Mouse (Mus musculus): Measurements from ENCODE around the gene Vdac1. TPM values are rescaled to one million over a fixed set of nuclear protein-coding genes. Genes with fewer than 3 reads are reported as not detected.

Gene Vdac1
- polyA plus RNA-seq, 1 experiment from 2014 or later, result 355 TPM

DNA sequence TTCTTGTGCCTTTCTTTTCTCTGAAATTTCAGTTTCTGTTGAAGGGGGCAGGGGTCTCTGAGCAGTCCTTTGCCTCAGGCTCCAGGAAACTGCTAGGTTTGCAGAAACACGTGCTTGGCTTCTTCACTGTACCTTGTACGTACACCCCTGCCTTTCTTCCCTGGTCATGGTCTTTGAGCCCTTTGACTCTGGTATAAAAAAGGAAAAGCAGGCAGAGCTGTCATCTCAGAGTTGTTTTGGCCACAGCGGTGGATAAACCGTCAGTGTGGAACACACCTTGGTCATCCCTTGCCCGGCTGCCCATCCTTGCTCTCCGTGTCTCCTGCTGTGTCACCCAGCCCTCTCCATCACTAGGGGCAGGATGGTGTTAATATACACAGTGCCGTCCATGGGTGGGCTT lies 59.2 kb downstream of the Vdac1 start:
- Histone ChIP-seq H3K9ac (ENCODE audit: low read depth, low read length) (no peak overlapping the region), H3K27me3 (ENCODE audit: insufficient read depth, low read length) (no peaks in the 10 kb centered on the region), H3K4me1 (replicated peaks; ENCODE audit: insufficient read depth, low read length) (no peaks in the 10 kb centered on the region; the same call in 1 of the 2 replicates), H3K9me3 (replicated peaks; ENCODE audit: low read length) (no peaks in the 10 kb centered on the region), H3K4me2 (ENCODE audit: low read length) (no peak overlapping the region), H3K4me3 (replicated peaks; ENCODE audit: low read depth, low read length) (no peak overlapping the region), H3K36me3 (ENCODE audit: insufficient read depth, low read length) (no peaks in the 10 kb centered on the region), H3K27ac (no peak overlapping the region)
- no peak for TF ChIP-seq CTCF (IDR thresholded peaks at IDR 0.05; ENCODE audit: low read depth)
- 59% methylated on average over 7 of the region's 7 CpGs for WGBS
- ATAC-seq (replicated peaks; ENCODE audit: low FRiP score, low read depth) (no peak), DNase-seq (ENCODE audit: low spot score) (no peak)

DNA sequence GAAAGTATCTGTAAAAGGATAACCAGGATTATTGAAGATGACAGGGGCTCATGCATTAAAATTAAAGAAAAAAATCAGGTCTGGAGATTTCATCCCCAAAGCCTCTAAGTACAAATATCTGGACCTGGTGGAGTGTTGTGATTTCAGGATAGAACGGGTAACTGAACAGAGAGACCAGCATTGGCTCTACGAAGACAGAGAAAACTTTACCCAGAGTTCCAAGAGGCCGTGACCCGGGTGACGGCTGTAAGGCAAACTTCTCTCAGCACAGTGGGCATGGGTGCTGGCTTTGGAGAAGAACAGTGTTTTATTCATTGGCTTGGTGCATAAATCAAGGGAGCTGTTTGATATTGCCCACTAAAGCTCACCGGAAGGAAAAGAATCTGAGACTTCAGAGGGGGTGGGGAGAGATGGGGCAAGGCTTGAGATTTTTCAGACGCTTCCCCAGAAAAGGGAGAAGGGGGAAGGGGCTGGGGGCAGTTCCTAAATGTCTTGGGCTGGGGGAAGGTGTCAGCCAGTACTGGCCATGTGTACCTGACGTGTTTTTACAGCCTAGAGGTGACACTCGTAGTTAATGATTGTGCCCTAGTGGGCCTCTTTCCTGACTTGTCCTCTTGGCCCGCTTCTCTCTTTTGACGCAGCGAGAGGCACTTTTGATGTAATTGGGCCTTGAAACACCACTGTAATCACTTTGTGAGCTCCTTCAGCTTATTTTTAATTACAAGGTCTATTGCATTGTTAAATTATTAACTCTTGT lies 59.8 kb downstream of the Vdac1 start:
- 32% methylated on average over 12 of the region's 12 CpGs for WGBS
- Histone ChIP-seq H3K9me3 (replicated peaks; ENCODE audit: low read length) (no peaks in the 10 kb centered on the region), H3K27ac (no peak overlapping the region), H3K9ac (ENCODE audit: low read depth, low read length) (no peak overlapping the region), H3K4me2 (ENCODE audit: low read length) (no peak overlapping the region), H3K4me1 (replicated peaks; ENCODE audit: insufficient read depth, low read length) (no peaks in the 10 kb centered on the region; the same call in 1 of the 2 replicates), H3K36me3 (ENCODE audit: insufficient read depth, low read length) (no peaks in the 10 kb centered on the region), H3K4me3 (replicated peaks; ENCODE audit: low read depth, low read length) (no peak overlapping the region), H3K27me3 (ENCODE audit: insufficient read depth, low read length) (no peaks in the 10 kb centered on the region)
- no peak for DNase-seq (ENCODE audit: low spot score)
- no peak for TF ChIP-seq CTCF (IDR thresholded peaks at IDR 0.05; ENCODE audit: low read depth)
- ATAC-seq (replicated peaks; ENCODE audit: low FRiP score, low read depth), result 0 out of 2 replicates have a peak, but pooled peaks have one; percentile 33

DNA sequence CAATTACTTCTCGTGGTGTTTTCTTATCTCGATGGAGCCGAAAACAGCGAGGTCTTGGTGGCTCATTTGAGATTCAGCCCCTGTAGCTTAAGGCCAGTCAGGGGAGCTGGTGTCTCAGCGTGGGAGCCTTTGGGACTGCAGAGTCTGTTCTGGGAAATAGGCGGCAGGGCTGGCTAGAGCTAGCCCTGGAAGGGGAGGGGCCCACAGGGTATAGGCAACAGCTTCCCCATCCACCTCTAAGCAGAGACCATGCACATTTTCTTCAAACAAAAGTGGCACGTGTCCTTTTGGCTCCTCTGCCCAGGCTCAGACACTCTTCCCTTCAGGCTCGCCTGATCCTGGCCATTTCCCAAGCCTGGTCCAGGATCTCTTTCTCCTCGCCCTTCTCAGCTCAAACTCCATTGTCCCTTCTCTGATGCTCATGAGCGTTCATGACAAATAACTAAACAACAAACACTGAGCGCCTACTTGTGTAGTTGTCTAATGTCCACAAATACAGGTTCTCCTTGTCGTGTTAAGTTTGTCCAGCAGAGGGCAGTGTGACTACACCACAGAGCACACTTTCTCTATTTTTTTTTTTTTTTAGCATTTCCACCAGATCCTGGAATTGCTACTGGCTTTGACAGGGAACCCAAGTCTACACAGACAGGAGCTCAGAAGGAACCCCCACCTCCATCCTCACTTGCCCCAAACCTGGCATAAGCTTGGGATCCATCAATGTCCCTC lies 60.6 kb downstream of the Vdac1 start:
- peak; percentile 94 for TF ChIP-seq CTCF (IDR thresholded peaks at IDR 0.05; ENCODE audit: low read depth)
- Histone ChIP-seq H3K9ac (ENCODE audit: low read depth, low read length) (no peak overlapping the region), H3K36me3 (ENCODE audit: insufficient read depth, low read length) (no peaks in the 10 kb centered on the region), H3K4me3 (replicated peaks; ENCODE audit: low read depth, low read length) (no peak overlapping the region), H3K9me3 (replicated peaks; ENCODE audit: low read length) (no peaks in the 10 kb centered on the region), H3K4me1 (replicated peaks; ENCODE audit: insufficient read depth, low read length) (no peaks in the 10 kb centered on the region; the same call in 1 of the 2 replicates), H3K27me3 (ENCODE audit: insufficient read depth, low read length) (no peaks in the 10 kb centered on the region), H3K4me2 (ENCODE audit: low read length) (no peak overlapping the region), H3K27ac (no peak overlapping the region)
- peak; percentile 74 for DNase-seq (ENCODE audit: low spot score)
- peak; percentile 68 for ATAC-seq (replicated peaks; ENCODE audit: low FRiP score, low read depth)
- WGBS, result 13% methylated on average over 12 of the region's 12 CpGs

DNA sequence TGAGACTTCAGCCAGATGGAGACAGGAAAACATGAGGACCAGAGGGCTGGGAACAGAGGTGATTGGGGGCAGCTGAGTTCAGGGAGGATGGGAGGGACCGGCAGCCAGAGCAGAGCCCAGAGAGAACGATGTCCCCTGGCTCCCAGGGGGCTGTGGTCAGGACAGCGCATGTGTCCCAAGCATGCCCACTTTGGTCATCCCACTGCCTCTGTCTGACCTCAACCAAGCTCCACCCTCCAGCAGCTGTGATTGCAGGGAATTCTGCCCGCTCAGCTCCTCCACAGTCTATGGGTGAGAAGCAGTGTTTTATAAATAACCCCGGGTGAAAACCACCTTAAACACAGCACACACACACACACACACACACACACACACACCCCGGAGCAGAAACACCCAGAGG lies 68.8 kb downstream of the Vdac1 start:
- no peaks in the 10 kb centered on the region for H3K4me1 ChIP-seq (replicated peaks; ENCODE audit: insufficient read depth, low read length)
- TF ChIP-seq CTCF (IDR thresholded peaks at IDR 0.05; ENCODE audit: low read depth), result no peak
- H3K27me3 ChIP-seq (ENCODE audit: insufficient read depth, low read length), result no peaks in the 10 kb centered on the region
- H3K36me3 ChIP-seq (ENCODE audit: insufficient read depth, low read length), result no peaks in the 10 kb centered on the region
- no peak overlapping the region for H3K4me2 ChIP-seq (ENCODE audit: low read length)
- no peak overlapping the region for H3K9ac ChIP-seq (ENCODE audit: low read depth, low read length)
- H3K9me3 ChIP-seq (replicated peaks; ENCODE audit: low read length), result no peaks in the 10 kb centered on the region; the same call in 1 of the 2 replicates
- no peak for ATAC-seq (replicated peaks; ENCODE audit: low FRiP score, low read depth)
- WGBS, result 53% methylated on average over 6 of the region's 6 CpGs
- no peak overlapping the region for H3K27ac ChIP-seq
- no peak for DNase-seq (ENCODE audit: low spot score)
- no peak overlapping the region for H3K4me3 ChIP-seq (replicated peaks; ENCODE audit: low read depth, low read length)

DNA sequence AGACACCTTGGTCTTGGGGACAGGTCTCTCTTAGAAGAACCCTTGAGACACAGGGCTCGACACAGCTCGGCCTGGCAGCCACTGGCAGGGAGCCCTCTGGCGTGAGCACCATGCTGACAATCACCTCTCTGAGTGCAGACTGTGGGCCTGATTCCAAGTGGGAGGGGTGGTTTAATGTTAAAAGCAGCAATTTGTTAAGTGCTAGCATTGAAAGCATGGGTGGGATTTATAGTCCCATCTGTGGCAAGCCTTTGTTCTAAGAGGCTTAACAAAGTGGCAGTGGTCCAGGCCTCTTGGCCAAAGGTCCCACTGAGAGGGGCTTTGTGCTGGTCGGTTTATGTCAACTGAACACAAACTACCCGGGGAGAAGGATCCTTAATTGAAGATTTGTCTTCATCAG lies 70.9 kb downstream of the Vdac1 start:
- H3K4me3 ChIP-seq (replicated peaks; ENCODE audit: low read depth, low read length), result no peak overlapping the region
- no peaks in the 10 kb centered on the region for H3K36me3 ChIP-seq (ENCODE audit: insufficient read depth, low read length)
- WGBS, result 36% methylated on average over 5 of the region's 5 CpGs
- H3K4me2 ChIP-seq (ENCODE audit: low read length), result no peak overlapping the region
- DNase-seq (ENCODE audit: low spot score) (no peak), ATAC-seq (replicated peaks; ENCODE audit: low FRiP score, low read depth) (no peak)
- H3K27ac ChIP-seq, result no peak overlapping the region
- H3K4me1 ChIP-seq (replicated peaks; ENCODE audit: insufficient read depth, low read length), result no peaks in the 10 kb centered on the region
- no peaks in the 10 kb centered on the region for H3K27me3 ChIP-seq (ENCODE audit: insufficient read depth, low read length)
- H3K9me3 ChIP-seq (replicated peaks; ENCODE audit: low read length), result no peaks in the 10 kb centered on the region; the same call in 1 of the 2 replicates
- no peak overlapping the region for H3K9ac ChIP-seq (ENCODE audit: low read depth, low read length)
- no peak for TF ChIP-seq CTCF (IDR thresholded peaks at IDR 0.05; ENCODE audit: low read depth)

DNA sequence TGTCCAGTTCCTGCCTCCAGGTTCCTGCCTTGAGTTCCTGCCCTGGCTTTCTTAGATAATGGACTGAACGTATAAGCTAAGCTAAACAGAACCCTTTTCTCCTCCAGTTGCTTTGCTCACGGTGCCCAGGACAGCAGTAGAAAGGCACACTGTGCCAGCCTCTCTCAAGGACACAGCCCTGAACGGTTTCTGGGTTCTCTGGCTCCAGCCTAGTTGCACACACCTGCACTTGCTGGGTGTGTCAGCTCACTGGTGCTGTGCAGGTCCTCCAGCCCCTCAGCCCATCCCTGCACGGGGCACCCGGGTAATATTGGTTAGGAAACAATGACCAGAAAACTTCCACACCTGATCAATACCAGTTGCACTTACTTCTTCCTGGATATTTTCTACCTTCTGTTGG lies 71.5 kb downstream of the Vdac1 start:
- DNase-seq (ENCODE audit: low spot score) (no peak), ATAC-seq (replicated peaks; ENCODE audit: low FRiP score, low read depth) (no peak)
- Histone ChIP-seq H3K9ac (ENCODE audit: low read depth, low read length) (no peak overlapping the region), H3K27ac (no peak overlapping the region), H3K9me3 (replicated peaks; ENCODE audit: low read length) (no peaks in the 10 kb centered on the region; the same call in 1 of the 2 replicates), H3K36me3 (ENCODE audit: insufficient read depth, low read length) (no peaks in the 10 kb centered on the region), H3K4me1 (replicated peaks; ENCODE audit: insufficient read depth, low read length) (0 out of 2 replicates have a peak, but pooled peaks cover 5% of the 10 kb centered on the region), H3K4me3 (replicated peaks; ENCODE audit: low read depth, low read length) (no peak overlapping the region), H3K4me2 (ENCODE audit: low read length) (no peak overlapping the region), H3K27me3 (ENCODE audit: insufficient read depth, low read length) (no peaks in the 10 kb centered on the region)
- 88% methylated on average over 5 of the region's 5 CpGs for WGBS
- TF ChIP-seq CTCF (IDR thresholded peaks at IDR 0.05; ENCODE audit: low read depth), result no peak

All from kidney, postnatal 0 days (tissue).